Mouse (Mus musculus) cerebellum, adult 11 months (tissue): ENCODE measurements around the gene Nbdy.

Source experiments
- DNase-seq: peaks from one replicate; pipeline ENCODE4 v3.0.0; 2022

Gene Nbdy

GRCm38 (mm10) chrX:153723110-153723916 lies at the start of gene Nbdy:
Gene Nbdy (plus strand): TSS chrX:153723590.
- DNase-seq: peak; percentile 35

GRCm38 (mm10) chrX:153695782-153696395 lies 27.5 kb upstream of the Nbdy start, which contains the start of gene Kctd12b:
Gene Kctd12b (minus strand): TSS chrX:153696391.
- DNase-seq: no peak

- no peak for DNase-seq
These were observed 22.9 kb upstream of the Nbdy start for GRCm38 (mm10) chrX:153700463-153700862.

- no peak for DNase-seq
These were observed 15.7 kb upstream of the Nbdy start for GRCm38 (mm10) chrX:153707735-153708134.

GRCm38 (mm10) chrX:153716716-153717115 lies 6.7 kb upstream of the Nbdy start:
- DNase-seq: no peak

- no peak for DNase-seq
These were observed 3.8 kb upstream of the Nbdy start for GRCm38 (mm10) chrX:153719602-153720001.

GRCm38 (mm10) chrX:153724400-153724799 lies 1.0 kb downstream of the Nbdy start:
- peak; percentile 5 for DNase-seq

- DNase-seq: no peak
These were observed 12.3 kb downstream of the Nbdy start for GRCm38 (mm10) chrX:153735697-153736096.

GRCm38 (mm10) chrX:153742493-153742892 lies 19.1 kb downstream of the Nbdy start:
- no peak for DNase-seq

- no peak for DNase-seq
These were observed 25.8 kb downstream of the Nbdy start for GRCm38 (mm10) chrX:153749230-153749629.
